Mouse (Mus musculus) testis, postnatal 14 days (tissue): Measurements from ENCODE around the gene Tpmt.

Experiments used
- DNase-seq: peaks from one replicate; pipeline ENCODE4 v3.0.0; 2021; ENCODE audit warnings: low spot score

Gene Tpmt

DNA sequence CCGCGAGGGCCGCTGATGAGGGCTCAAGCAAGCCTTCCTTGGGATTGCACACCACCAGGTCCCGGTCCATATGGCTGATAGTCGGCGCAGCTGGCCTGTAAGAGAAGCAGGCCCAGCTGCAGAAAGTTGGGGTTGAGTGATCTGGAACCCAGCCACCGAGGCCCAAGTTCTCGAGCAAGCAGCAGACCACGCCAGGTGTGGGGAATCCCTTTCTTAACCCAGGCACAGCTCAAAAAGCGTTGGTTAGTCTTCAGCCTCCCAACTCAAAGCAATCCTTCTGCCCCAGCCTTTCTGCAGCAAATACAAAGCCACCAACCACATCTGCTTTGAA, at the start of gene Tpmt:
Gene Tpmt (minus strand): TSS at position 121 of the 331 bp plus-strand sequence.
- DNase-seq: peak; percentile 30

DNA sequence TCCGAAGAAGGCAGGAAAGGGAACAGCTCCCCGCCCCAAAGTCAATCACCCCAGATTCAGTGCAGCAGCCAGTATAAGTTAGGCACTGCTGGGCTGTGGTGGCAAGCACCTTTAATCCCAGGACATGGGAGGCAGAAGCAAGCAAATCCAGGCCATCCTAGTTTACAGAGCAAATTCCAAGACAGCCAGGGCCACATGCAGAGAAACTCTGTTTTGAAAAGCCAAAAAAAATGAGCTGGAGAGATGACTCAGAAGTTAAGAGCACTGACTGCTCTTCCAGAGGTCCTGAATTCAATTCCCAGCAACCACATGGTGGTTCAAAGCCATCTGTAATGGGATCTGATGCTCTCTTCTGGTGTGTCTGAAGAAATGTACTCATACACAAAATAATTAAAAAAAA, 49.3 kb upstream of the Tpmt start:
- no peak for DNase-seq

GRCm38 (mm10) chr13:47089271-47089670, 44.7 kb upstream of the Tpmt start:
- DNase-seq: no peak

GRCm38 (mm10) chr13:47088433-47088832, 43.9 kb upstream of the Tpmt start:
- no peak for DNase-seq

DNA sequence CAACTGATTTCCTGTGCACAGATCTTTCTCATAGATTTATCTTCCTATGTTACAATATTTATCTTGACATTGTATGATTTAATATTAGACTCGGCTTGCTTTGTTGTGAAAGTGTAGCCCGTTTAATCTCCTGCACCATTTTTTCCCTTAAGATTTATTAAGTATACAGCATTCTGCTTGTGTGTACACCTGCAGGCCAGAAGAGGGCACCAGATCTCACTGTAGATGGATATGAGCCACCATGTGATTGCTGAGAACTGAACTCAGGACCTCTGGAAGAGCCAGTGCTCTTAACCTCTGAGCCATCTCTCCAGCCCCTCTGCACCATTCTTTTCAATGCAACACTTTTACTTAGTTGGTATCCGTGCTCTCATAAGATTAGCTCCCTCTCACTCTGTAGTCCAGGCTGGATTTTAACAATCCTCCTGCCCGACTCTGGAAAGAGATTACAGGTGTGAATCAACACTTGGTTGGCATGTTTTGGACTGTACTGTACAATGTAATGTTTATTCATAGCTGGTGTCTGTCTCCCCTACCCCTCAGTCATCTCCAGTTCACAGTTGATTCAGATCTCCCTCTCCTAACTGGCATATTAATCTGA, 36.5 kb upstream of the Tpmt start:
- no peak for DNase-seq

DNA sequence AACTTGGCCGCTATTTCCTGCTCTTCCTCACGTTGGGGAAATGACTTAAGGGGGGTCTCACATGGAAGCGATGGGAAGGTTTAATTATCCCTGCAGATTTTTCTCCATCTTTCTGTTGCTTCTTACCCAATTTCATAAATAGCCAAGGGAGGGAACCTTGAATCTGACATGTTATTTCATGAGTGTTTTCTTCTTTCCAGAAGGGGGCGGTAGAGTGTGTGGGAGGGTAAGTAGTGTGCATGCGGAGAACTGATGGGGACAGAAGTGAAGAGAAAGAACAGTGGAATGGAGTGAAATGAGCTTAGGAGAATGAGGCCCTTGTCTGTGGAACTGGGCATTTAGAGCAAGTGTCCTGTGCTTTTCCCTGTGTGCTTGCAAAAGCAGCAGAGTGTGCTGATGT, 34.3 kb upstream of the Tpmt start:
- DNase-seq: no peak

GRCm38 (mm10) chr13:47077367-47077766, 32.8 kb upstream of the Tpmt start:
- DNase-seq: no peak

- DNase-seq: no peak
Observed at GRCm38 (mm10) chr13:47076156-47076555, 31.6 kb upstream of the Tpmt start.

- no peak for DNase-seq
Observed at GRCm38 (mm10) chr13:47072484-47072883, 27.9 kb upstream of the Tpmt start.

DNA sequence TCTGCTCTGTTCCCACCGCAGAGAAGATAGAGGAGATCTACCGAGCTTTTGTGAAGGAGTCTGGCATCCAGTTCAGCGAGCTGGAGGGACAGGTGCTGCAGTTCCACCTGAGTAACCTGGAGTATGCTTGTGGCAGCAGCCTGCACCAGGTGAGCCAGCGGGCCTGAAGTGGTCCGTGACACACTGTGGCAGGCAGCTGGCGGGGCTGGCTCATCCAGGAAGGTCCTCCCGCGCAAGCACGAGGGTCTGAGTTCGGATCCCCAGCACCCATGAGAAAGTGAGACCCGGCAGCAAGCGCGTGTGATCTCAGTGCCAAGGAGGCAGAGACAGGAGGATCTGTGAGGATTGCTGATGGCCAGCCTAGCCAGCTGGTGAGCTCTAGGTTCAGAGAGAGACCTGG, 27.3 kb upstream of the Tpmt start:
- DNase-seq: no peak

DNA sequence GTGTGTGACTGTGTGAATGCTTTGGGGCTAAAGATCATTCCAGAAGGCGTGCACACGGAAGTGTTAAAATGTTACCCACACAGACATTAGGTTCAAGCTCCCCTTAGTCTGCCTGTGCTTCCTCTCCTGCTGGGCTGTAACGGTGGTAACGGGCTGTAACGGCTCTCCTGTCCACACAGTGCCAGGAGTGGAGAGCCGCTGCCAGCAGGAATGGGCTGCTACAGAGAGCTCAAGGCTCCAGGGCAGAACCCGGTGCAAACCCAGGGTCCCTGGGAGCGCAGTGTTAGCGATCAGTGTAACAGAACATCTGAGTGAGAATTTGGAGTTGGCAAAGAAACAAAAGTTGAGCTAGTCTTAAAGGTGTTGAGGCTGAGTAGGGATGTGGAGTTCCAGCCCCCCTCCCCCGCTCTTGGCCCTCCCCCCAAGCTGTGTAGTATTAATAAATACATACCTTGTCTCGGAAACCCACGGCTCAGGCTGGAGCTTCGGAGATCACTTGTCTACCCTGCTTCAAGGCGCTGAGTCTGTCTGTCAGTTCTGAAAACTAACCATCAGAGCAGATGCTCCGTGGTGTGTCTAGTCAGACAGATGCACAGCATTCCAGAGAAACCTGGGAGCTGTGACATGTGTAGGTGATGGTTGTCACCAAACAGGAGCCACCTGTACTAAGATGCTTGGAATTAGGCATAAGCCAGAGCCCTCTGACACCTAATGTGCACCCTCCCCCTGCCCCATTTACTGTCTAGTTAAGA, 26.0 kb upstream of the Tpmt start:
- DNase-seq: no peak

DNA sequence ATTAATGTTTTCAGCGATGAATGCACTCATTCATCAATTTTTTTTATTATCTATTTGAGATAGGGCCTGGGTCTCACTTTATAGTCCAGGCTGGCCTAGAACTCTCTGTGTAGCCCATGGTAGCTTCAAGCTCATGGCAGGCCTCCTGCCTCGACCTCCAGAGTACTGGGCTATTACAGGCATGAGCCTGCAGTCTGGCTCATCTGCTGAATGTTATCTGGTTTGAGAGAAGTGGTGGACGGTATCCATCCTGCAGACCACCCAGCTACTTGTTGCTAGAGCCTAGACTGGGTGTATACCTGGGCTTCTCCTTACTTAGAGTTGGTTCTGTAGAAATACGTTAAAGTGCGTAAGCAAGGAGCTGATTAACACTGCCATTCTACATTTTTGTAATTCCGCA, 22.5 kb upstream of the Tpmt start:
- no peak for DNase-seq

DNA sequence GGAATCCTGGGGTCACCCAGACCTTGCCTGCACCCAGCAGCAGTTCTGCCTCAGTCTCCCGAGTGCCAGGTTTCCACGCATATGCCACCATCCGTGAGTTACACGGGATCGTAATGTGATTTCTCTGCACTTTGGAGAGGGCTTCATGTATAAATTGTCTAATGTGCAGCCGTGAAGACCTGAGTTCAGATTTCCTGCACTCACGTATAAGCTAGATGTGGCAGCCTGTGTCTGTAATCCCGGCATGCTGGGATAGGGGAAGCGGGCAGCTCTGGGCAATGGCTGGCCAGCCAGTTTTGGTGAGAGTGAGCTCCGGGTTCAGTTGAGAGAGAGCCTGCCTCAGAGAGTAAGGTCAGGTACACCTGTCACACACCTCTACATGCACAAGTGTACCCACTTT, 22.0 kb upstream of the Tpmt start:
- no peak for DNase-seq

DNA sequence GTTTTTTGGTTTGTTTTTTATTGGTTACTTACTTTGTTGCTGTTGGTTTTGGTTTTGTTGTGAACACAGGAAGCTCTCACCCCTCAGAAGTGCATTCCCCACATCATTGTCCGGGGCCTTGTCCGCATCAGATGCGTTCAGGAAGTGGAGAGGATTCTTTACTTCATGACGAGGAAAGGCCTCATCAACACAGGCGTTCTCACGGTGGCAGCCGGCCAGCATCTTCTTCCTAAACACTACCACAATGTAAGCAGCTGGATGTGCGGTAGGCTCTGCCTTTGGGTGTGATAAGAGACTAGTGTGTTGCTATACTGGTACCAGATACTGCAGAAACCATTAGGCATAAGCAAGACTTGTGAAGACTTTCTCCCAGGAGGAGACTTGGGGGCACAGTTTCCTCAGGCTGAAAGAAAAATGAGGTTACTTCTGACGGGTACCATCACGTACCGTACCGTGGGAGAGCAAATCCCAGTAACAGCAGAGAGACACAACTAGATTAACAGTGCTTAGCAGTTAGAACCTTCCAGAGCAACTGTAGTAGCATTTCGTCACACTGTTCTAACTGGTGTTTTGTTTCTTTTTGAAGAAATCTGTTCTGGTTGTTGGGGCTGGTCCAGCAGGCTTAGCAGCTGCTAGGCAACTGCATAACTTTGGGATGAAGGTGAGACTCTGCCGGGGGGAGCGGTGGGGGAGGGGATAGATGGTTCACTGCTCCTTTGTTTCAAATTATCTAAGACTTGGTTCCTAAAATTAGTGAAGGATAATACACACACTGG, 19.6 kb upstream of the Tpmt start:
- DNase-seq: no peak

DNA sequence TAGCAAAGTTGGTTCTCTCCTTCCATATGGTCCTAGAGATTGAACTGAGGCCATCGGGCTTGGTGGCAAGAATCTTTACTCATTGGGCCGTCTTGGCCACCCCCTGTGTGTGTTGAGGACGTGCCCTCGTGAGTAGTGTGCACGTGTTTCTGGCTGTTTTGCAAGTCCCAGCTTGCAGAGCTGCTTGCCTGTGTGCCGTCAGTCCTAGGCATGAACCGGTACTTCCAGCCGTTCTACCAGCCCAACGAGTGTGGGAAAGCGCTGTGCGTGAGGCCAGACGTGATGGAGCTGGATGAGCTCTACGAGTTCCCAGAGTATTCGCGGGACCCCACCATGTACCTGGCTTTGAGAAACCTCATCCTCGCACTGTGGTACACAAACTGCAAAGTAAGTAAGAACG, 18.2 kb upstream of the Tpmt start:
- DNase-seq: no peak

GRCm38 (mm10) chr13:47056781-47057180, 12.2 kb upstream of the Tpmt start:
- no peak for DNase-seq

GRCm38 (mm10) chr13:47056126-47056525, 11.6 kb upstream of the Tpmt start:
- no peak for DNase-seq

- no peak for DNase-seq
Observed at GRCm38 (mm10) chr13:47053971-47054370, 9.4 kb upstream of the Tpmt start.

- DNase-seq: no peak
Observed at GRCm38 (mm10) chr13:47050009-47050408, 5.5 kb upstream of the Tpmt start.

GRCm38 (mm10) chr13:47047996-47048395, 3.5 kb upstream of the Tpmt start:
- no peak for DNase-seq

- DNase-seq: peak; percentile 24
Observed at GRCm38 (mm10) chr13:47043833-47044616, 512 bp downstream of the Tpmt start.

GRCm38 (mm10) chr13:47043030-47043680, 1.4 kb downstream of the Tpmt start, which contains the start of gene Kdm1b:
Gene Kdm1b (plus strand): TSS chr13:47043499.
- peak; percentile 98 for DNase-seq
